Mouse (Mus musculus): ENCODE results near the gene 2010109A12Rik.

The 2010109A12Rik gene

DNA sequence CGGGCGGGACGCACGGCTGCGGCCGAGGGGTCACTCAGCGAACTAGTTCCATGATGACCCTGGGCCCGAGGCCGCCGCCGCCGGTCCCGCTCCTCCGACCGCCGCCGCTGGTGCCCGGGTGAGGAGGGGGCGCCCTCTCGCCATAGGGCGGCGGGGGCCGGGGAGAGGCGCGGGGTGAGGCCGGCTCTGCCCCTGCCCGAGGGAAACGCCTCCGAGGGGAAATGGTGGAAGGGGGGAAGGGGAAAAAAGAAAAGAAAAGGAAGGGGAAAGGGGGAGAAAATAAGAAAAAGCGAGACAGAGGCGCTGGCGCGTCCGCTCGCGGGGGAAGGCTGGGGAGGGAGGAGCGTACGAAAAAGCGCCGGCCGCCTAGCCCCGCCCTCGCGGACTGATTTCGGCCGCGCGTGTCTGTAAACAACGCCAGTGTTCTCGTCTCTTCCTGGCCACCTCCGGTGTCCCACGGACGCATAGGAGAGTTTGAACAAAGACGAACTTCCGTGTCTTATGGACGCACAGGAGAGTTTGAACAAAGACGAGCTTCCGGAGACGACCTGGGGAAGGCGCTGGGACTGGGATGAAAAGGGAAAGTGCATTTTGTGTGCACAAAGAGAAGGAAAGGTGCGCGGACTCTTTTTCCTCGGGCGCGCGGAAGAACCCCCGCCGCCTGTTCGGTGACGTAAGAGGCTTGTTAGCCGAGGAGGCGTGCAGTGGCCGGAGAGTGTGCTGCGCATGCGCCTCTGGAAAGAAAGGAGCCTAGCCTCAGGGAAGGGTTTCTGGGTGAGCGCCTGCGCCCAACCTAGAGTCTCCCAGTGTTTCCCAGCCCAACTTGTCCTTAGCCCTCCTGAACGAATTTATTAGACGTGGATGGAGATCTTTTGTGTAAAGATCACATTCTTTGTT lies at the start of gene 2010109A12Rik, which contains the start of gene Ccni:
Gene 2010109A12Rik (plus strand): TSS at position 410 of the 897 bp plus-strand sequence.
Gene Ccni (minus strand): TSS at position 387 of the 897 bp plus-strand sequence.
- peak; percentile 95 for DNase-seq (ENCODE audit: low spot score)

DNA sequence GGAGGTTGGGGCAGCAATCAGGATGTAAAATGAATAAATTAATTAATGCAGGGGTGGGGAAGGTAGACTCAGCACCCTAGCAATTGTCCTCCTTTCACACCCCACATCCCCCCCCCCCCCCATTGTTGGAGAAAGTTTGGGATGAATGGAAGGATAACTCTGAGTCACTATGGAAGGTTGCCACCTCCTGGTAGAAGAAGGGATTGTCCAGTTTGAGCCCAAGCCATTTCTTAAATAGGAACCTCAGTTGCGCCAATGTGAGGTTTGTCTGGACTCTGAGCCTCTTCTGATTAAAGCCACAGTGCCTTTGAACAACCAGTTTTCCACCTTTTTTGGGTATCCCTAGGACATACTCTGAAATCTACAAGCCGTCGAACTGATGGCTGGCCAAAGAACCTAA lies 42.8 kb upstream of the 2010109A12Rik start:
- no peak for DNase-seq (ENCODE audit: low spot score)

GRCm38 (mm10) chr5:93167919-93168516 lies 38.3 kb upstream of the 2010109A12Rik start:
- DNase-seq (ENCODE audit: low spot score) = no peak

DNA sequence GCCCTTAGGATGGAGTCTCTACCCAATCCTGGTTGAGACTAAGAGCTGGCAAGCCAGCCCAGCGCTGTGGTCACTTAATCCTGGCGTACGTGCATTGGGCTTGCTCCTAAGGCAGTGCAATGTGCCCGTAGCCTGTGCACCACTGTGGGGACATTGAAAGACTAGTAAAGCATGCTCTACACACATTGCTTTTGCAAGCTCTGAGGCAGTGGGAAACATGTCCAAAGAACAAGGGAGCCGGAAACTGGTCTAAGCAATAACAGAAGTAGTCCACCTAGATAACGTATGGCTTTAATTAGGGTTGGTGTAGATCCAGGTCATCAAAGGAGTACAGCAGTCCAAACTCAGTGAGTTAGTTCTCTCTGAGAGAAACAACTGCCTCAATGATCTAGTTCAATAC lies 37.7 kb upstream of the 2010109A12Rik start:
- DNase-seq (ENCODE audit: low spot score) = no peak

- no peak for DNase-seq (ENCODE audit: low spot score)
Measured at GRCm38 (mm10) chr5:93171420-93171819, 34.9 kb upstream of the 2010109A12Rik start.

GRCm38 (mm10) chr5:93172536-93172935 lies 33.8 kb upstream of the 2010109A12Rik start:
- no peak for DNase-seq (ENCODE audit: low spot score)

DNA sequence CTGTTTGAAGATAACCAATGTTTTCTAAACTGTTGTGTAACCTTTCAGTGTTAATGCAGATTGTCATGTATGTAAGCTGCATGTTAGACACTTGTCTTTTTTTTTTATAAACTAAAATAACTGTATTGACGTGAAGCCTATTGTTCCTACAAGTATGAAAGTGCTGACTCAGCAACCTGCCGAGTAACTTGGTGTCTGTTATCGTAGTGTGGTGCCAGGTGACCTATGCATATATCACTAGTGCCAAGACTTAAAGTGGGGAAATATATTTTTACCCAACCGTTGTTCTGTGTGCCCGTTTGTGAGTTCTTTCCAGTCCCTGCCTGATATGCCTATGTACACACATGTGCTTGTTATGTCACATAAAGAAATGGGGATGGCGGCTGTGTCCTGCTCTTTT lies 31.6 kb upstream of the 2010109A12Rik start:
- DNase-seq (ENCODE audit: low spot score) = no peak

GRCm38 (mm10) chr5:93178616-93179015 lies 27.7 kb upstream of the 2010109A12Rik start:
- no peak for DNase-seq (ENCODE audit: low spot score)

- DNase-seq (ENCODE audit: low spot score) = no peak
Measured at GRCm38 (mm10) chr5:93180252-93180651, 26.1 kb upstream of the 2010109A12Rik start.

DNA sequence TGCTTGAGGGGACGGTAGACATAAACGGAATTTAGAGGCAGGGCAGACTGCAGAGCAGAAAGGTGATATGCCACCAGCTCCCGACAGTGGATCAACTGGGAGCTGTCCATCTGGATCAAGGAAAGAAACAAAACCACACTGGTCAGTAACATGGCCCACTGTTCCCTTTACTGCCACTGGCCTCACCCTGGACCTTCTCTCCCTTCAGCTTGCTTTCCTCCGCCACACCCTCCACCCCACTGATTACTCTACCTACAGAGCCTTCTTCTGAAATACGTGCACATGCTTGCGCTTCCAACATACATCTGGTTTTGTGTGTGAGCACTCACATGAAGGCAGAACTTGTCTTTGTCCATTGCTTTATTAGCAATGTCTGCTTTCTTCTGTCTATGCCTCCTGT lies 23.0 kb upstream of the 2010109A12Rik start:
- DNase-seq (ENCODE audit: low spot score) = no peak

- DNase-seq (ENCODE audit: low spot score) = no peak
Measured at GRCm38 (mm10) chr5:93184548-93184947, 21.8 kb upstream of the 2010109A12Rik start.

GRCm38 (mm10) chr5:93189607-93190006 lies 16.7 kb upstream of the 2010109A12Rik start:
- no peak for DNase-seq (ENCODE audit: low spot score)

GRCm38 (mm10) chr5:93190428-93190827 lies 15.9 kb upstream of the 2010109A12Rik start:
- no peak for DNase-seq (ENCODE audit: low spot score)

- no peak for DNase-seq (ENCODE audit: low spot score)
Measured at GRCm38 (mm10) chr5:93198232-93198631, 8.1 kb upstream of the 2010109A12Rik start.

DNA sequence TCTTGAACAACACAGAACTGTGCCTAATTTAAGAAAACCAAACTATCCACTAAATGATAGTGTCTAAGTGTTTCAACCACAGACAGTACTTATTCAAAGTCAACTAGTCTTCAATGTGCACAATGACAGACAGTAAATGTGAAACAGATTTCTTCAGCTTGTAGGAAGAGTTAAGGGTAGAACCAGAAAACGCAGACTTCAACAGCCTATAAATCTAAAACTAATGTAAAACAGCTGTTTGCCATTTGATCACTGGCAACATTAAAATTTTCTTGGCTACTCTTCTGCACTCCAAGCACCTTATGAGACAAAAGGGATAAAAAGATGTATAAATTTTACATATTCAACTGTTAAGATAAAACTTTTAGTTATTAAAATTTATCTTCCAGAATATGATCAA lies 5.1 kb upstream of the 2010109A12Rik start:
- no peak for DNase-seq (ENCODE audit: low spot score)

- DNase-seq (ENCODE audit: low spot score) = peak; percentile 46
Measured at GRCm38 (mm10) chr5:93205371-93206108, 778 bp upstream of the 2010109A12Rik start.

DNA sequence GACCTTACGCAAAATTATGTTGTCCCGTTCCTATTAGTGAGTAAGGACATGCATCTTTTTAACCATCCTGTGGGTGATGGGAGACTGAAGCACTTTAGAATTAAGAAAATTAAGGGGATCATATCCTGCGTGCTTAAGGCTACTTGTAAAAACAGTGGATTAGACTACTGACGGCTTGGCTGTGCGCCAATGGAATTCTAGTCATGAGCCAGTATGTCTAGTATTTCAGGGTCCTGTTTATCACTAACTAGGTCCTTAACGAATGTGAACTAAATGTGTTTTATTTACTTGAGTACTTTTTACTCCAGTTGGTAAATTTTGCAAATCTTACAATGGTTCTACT lies 659 bp downstream of the 2010109A12Rik start:
- DNase-seq (ENCODE audit: low spot score) = no peak

GRCm38 (mm10) chr5:93207555-93207954 lies 1.2 kb downstream of the 2010109A12Rik start:
- DNase-seq (ENCODE audit: low spot score) = no peak

DNA sequence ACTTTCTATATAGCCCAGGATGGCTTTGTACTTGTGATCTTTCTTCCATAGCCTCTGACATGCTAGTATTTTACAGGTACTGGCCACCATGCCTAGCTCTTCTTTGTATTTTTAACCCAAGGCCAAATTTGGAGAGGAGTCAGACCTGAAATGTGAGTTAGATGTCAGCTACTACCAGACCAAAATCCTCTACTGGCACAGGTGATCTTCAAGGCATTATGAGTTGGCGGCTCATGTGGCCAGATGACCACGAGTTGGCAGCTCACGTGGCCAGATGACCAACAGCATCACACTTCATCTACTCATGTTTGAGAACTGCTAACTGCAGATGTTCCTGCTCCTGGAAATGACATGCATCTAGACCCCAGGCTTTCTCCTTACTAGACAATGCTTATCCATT lies 12.1 kb downstream of the 2010109A12Rik start:
- no peak for DNase-seq (ENCODE audit: low spot score)

DNA sequence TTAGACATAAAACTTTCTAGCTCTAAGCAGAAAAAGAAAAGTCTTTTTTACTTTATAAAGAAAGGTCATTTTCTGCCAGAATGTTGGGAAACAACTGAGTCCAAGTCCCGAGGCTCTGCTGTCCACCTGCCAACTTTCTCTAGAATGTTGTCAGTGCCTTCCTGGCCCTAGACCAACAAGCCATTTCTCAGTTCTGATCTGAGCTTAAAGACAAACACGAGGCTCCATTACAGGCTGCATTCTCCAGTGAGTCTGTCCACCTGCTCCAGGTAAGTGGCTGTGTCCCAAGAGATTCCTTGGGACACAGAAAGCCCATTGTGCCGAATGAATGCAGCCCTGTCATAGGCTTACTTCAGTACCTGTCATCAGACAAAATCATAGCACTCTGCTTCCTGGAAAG lies 15.3 kb downstream of the 2010109A12Rik start:
- DNase-seq (ENCODE audit: low spot score) = no peak

GRCm38 (mm10) chr5:93224549-93224948 lies 18.2 kb downstream of the 2010109A12Rik start:
- no peak for DNase-seq (ENCODE audit: low spot score)

GRCm38 (mm10) chr5:93227157-93227556 lies 20.8 kb downstream of the 2010109A12Rik start:
- DNase-seq (ENCODE audit: low spot score) = no peak

DNA sequence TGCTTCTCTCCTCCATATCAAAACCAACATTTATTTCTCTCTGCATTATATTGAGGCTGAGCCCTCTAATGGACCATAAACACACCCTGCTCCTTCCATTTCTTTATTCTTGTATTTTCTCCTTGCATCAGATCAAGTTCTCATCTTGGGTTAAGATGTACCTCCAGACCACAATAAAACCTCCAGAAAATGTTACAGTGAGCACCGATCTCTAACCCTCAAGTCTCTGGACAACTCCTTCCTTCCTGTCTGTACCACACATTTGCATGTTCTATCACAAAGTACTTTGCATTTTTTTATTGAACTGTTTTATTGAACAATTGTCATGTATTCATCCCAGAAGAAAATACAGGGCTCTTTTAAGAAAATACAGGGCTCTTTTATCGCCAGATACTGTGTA lies 23.2 kb downstream of the 2010109A12Rik start:
- DNase-seq (ENCODE audit: low spot score) = no peak
